Mouse (Mus musculus) spleen, adult 18-20 months (tissue): ENCODE data around the gene Sugct.

Experiments
- DNase-seq, 2 experiments: peaks; one replicate each; pipeline ENCODE4 v3.0.0; 2022; ENCODE audit warnings: mixed read lengths in 2 of 2

Sugct gene

DNA sequence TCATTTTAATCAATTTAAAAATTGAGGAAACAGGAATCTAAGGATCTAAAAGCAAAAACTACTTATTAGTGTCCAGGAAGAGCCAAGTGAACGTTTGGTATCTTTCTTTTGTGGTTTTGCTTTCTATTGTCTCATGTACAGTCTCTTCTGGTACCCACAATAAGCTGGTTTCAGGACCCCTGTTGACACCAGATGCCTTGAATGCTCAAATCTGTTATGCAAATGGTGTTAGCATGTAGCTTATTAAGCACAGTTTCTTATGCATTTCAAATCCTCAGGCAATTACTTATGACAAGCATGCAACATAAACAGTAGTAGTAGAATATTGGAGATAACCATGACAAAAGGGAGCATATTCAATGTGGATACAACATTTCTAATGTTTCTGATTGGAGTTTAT is 407.0 kb downstream of the Sugct start:
- DNase-seq, result no peak

DNA sequence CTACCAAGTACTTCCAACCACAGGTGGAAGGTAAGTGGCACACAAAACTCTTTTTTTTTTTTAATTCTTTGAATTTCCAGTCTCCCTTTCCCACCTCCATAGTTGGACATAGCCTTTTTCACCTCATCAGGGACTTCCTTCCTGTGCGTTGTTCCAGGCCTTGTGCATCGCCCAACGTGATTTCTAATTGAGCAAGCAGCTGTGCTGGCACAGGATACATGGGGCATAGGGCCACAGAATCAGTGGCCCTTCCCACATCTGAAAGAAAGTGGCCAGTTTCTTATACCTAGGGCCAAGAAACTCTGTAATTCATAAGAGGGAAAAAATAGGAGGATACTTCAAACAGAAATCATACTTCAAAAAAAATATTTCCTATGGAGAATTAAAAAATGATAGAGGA is 449.4 kb downstream of the Sugct start:
- DNase-seq, result no peak

DNA sequence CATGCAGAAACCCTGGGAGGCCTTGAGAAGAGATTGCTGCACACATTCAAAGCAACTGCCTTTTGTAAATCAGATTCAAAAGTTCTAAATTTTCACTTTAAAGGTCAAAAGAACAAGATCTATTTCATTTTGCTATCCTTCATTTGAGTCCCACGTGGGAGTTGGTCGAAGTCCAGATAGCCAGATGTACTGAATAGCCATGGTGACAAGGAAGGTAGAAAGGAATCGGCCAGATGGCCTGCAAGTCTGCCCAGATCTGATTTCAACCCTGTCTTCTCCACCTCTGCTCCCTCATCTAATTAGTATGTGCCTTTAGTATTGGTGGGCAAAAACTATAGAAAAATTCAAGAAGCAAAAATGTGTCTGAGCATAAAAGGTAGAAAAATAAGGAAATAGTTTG is 478.8 kb downstream of the Sugct start:
- DNase-seq, result no peak

DNA sequence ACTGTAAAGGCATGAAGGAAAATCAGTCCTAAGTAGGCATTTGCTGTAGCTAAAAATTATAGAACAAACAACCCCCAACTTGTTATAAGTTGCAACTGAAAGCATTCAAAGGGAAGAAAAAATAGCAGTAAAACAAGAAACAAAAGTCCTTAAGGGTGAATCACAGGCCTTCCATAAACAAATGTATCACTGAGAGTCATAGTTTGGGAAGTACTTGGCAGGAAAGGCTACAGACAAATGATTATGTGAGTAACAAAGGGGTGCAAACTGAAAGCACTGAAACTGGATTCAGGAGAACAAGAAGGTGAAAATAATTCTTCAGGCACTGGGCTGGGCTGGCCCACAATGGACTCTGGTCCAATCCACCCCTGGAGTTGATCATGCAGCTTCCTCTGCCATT is 482.7 kb downstream of the Sugct start:
- no peak for DNase-seq

DNA sequence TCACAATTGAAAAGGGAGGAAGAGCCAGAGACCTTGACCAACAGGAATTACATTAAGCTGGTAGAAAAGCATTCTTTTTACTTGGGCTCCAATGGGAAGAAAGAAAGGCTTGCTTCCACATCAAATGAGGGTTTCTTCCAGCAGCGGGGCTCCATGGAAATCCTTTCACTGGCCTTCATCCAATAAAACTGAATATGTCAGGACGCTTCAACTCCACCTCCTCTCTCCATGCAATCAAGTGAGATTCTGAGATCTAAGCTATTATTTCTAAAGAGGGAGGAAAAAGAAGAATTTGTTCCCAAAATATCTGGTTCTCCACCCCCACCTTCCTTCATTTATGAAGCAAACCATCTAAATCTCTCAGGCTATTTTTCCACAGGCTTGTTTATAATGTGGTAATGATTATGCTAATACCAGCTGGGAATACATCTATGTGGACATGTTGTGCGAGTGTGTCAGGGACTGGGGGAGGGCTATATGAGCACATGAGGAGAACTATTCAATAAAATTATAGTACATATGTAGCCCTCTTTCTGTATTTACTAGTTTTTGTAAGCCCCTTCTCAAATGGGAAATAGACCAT is 505.1 kb downstream of the Sugct start:
- no peak for DNase-seq

DNA sequence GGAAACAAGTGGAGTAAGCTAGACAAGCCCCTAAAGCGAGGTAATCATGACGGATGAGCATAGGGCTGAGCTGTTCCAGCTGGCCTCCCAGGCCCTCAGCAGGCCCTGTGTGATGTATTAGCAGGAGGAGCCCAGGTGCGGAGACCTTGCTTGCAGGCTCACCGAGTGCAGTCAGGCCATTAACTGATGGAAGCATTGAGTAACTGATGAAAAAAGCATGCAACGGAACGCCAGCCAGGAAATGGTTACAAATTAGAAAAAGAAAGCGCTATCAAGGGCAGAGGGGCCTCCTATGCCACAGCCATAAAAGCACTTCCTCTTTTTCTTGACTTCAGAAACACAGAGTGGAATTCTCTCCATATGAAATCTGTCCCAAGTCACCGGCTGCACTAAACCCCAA is 510.1 kb downstream of the Sugct start:
- DNase-seq, result no peak

DNA sequence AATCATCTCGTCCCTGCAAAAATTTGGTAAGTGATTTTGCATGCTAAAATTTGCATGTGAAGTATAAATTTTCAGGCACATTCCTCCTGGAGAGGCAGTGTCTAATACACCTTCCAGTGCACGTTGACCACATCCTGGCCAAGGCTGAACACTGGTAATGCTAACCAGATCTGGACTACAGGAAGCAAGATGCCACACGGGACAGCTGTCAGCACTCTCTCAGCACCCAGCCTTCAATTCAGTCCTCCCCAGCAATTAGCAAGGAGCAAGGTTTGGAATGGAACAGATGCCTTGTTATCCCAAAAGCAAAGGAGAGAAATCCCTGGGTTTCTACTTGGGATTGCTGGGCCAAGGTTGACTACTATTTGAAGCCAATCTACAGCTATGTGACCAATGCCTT is 529.4 kb downstream of the Sugct start:
- no peak for DNase-seq

DNA sequence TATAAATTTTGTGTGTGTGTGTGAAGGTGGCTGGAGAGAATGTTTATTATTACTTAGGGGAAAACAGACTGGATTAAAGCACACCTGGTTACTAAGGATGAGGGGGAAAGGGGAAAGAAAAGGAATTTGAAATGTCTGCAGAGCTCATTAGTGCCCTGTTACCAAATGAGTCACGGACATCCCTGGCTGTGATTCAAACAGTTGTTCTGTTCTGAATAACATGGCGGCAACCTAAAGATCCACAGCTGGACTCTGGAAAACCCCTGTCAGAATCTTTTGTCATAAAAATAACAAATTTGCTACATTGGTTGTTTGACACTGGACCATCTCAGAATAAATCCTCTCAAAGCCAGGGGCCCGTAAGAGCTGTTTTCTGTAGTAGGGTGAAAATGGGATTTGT is 530.6 kb downstream of the Sugct start:
- DNase-seq, result no peak

DNA sequence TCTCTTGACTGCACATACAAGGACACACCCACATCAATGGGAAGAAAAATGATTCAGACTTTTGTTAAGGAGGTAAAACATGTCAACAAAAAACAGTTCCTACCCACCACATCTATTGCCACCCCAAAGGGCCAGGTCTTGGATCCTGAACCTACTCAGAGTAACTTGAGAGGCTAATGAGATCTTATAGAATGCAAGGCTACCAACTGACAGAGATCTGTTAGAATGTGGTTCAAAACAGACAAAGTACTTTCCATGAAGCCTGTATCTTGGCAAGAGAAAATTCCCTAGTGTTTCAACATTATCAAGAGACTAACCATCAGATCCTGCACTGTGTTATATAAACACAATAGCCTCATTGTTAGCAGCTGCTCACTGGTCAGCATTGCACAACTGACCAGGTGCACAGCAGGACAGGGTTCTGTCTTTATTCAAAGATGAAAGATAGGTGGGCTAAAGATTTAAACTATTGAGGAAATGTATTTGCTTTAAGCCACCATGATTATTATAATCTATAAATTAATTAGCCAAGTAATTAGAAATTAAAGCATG is 548.8 kb downstream of the Sugct start:
- DNase-seq, result no peak

DNA sequence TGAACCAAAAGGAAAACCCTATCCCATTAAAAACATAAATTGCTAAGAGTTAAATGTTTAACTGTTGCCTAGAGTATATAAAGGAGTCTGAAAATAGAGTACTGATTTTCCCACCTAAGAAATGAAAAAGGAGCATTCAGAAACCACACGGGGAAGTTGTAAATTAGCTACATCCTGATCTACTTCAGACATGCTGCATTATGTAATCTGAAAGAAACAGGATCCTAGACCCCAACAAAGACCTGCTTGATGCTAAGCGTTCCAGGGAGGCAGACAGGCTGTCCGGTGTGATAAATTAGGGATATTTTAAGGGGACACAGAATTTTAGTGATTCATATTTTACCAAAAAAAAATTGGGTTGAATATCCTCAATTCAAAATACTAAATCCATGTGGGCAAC is 579.3 kb downstream of the Sugct start:
- no peak for DNase-seq

DNA sequence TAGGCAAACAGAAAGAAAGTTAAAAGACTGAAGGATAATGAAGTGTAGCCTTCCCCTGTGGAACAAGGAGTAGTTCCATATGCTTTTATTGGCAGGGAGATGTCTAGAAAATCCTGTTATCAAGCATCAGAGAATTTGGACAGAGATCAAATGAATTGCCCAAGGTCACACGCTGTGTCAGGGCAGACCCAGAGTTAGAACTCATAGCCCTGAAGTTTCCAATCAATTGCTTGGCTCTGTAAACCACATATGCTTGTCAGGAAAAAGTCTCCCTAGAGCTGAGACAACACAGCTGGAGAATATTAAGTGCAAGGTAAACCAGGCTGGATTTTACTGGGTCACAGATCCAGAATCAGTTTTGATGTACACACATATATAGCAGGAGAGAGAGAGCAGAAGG is 593.0 kb downstream of the Sugct start:
- DNase-seq, result no peak

DNA sequence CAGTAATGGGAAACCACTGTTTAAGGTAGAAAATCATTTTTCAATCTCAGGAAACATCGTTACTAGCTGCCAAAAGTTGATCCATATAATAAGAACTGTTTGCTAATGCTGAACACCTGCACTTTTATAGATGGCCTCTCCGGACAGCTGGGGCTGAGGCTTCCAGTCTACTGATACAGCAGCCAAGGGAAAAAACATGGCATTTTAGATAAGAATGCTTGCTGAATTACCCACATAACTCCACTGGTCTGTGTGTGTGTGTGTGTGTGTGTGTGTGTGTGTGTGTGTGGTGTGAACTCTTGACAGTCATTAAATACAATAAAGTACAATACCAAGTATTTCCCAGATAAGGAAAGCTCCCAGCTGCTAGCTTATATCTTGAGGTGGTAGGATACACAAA is 608.8 kb downstream of the Sugct start:
- no peak for DNase-seq

DNA sequence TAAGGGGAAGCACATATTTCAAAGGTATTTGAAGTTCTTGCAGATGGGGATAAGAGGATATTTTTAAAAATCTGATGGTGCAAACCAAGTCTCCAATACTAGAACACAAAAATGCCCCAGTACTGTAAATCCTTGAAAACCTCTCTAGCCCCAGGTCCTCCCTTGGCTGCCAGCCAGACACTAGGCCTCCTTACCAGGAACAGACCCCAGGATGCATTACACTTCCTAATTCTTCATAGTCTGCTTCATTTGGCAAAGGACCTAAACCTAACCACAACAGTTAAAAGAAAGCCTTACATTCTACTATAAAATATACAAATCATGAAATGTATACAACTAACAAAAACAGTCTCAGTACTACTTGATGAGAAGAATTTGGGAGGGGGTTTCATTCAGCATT is 609.2 kb downstream of the Sugct start:
- no peak for DNase-seq

DNA sequence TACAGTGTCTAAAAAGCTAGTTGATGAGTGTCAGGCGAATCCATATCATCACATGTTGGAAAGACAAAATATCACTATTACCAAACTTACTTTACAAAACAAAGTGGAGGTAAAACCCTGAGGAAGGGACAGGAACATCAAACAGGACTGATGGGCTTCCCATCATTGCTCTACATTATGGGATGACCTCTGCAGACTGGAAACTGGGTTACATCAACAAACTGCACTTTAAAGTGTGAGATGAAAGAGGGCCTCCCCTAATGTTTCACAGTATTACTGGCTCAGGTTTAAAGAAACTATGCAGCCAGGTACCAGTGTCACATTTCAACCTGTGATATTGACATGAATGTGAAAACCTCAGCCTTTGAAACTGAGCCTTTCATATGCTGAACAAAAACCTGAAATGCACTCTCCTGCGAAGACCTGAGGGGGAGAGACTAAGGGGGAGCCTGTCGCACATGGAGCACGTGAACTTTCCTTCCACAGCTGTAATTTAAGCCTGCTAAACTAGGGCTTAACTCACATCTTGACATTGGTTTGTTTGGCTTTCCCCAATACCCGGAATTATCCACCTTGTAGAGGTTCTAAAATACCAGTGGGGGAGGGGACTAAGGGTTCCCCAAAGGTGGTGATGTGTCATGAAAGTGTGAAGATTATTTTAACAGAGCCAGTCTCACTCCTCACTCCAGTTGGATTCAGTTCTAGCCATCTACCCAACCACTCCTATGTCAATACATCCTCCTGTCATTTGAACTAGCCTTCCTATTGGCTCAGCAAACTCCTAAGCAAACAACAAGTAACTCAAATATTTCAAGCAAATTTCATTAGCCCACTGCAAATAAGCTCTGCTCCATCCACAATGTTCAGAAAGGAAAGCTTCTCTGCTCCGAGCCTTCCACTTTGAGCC is 610.2 kb downstream of the Sugct start:
- DNase-seq, result no peak

DNA sequence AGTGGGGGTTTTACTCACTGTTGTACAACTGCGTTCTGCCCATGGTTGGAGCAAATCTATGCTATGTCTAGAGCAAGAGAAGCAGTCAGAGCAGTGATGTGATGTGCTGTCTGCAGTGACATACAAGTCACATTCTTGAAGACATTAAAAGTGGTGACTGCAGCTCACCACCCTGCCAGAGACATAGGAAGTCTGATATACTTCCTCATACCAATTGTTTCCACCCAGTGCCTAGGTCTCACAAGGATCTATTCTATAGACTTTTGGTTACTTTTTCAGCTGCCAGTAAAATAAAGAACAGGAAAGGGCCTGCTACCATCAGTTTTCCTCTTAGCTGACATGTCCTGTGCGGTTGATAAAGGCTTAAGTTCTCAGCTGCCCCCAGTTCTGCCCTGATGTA is 613.7 kb downstream of the Sugct start:
- no peak for DNase-seq

DNA sequence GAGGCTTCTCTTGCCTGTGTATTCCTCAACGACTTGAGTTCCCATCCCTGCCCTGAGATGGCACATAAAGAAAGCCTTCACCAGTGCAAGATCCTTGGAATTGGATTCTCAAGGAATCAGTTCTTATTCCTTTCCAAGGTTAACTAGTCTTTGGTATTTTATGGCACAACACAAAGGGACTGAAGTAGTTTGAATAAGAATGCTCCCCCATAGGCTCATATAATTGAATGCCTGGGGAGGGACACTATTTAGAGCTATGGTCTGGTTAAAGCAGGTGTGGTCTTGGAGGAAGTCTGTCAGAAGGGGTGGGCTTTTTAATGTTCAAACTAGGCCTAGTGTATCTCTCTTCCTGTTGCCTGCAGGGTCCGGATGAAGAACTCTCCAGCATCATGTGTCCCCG is 629.8 kb downstream of the Sugct start:
- DNase-seq, result no peak

DNA sequence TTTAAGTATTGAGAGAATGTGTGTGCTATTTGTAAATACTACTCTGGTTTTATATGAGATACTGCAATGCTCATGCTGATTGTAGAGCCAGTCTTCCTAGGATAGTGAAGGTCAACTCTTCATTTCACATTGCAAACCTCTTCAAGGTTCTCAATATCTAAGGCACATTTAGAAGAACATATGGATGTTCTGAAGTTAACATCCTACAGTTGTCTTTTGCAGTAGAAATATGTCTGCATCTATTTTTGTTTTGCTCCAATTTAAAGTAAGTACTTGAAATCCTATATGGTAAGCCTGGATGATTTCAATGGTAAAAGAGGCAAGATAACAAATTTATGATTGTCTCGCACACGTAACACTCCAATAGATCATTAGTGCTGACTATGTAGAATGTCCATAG is 638.7 kb downstream of the Sugct start:
- no peak for DNase-seq

DNA sequence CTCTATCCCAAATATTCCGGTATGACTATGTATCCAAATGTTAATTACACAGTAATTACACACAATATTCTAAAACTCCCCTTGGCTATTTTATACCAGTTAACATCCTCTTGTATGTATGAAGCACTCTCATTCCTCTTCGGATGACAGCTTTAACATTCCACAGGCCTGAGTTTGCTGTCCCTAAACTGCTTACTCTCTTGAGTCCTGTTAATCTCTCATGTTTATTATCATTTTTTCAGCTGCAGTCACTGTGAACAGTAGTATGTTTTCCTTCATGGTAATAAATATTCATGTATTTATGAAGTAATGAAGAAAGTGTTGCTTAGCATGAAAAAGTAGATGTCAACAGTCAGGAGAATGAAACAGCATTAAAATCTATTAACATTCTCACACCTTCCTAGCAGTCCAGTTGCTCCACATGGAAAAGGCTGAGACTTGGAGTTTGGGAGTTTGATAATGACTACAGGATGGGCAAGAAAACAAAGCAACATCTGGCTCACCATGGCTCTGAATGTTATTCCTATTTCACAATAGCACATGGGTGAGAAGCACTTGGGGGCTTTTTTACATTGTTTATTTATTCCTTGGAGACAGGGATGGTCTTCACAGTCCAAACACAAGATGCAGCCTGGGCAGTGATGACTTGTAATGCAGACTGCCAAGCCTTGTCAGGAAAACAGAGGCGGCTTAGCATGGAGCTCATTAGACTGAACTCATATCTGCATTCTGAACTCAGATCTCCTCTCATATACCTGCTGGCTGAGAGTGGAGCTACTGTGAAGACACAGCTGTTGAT is 651.7 kb downstream of the Sugct start:
- DNase-seq, result no peak

DNA sequence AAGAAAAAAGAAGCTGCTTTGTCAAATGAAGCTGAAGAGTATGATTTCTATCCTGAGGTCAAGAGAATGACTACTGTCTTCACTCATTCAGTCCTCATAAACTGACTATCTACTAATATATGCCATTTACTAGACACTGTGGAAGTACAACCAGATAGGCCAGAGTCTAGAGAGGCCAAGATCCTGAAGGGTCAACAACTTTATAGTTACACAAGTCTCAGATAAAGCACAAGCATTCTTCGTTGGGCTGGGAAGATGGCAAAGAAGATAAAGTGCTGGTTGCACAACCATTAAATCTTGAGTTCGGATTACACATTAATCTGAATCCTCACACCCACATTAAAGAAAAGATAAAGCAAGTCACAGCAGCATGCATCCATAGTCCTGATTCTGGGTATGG is 653.0 kb downstream of the Sugct start:
- DNase-seq, result no peak

DNA sequence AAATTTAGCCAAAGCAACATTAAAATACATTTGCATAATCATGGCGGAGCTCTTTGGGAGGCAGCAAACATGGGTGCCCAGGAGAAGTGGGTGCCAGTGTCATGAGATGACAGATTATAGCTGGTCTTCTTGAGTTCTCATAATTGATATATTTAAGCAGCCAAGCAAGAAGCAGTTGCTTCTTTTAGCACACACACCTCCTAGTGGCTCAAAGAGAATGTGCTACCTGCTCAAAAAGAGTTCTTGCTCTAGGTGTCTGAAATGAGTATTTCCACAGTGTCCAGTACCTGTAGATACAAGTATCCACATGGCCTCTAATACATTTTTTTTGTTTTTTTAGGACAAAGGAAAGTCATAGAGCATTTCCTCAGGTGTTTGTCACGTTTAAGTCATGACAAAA is 655.6 kb downstream of the Sugct start:
- DNase-seq, result no peak

DNA sequence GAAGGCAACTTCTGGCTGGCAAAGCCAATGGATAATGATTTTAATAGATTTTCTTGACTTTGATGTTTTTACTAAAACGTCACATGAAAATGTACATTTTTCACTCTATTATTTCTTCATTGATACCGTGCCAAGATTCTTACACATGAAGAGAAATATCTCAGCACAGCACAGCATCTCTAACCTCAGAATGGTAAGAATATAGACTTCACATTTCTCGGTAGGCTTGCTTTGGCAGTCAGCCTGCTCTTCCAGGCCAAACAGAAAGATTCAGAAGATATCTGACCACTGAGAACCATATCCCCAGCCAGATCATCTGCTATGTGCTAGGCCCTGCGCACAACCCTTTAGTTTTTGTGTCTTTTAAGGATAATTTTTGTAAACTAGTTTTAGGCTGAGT is 657.0 kb downstream of the Sugct start:
- DNase-seq, result no peak

DNA sequence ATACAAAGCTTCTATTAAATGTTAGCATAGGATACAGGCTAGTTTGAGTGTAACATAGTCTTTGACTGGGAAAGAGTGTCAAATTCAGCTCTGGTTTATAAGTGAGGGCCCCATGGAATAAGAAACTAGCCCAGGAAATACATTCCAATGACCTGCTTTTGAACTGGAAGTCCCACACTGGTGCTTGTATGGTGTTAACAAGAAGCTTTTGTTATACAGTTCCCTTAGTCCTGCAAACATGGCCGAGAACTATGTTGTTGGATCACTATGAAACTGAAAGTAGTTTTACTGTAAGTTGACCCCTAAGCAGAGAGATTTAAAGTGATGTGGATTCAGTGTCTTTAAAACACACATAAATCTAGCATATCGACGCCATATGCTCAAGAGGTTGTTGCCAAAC is 657.5 kb downstream of the Sugct start:
- DNase-seq, result no peak

DNA sequence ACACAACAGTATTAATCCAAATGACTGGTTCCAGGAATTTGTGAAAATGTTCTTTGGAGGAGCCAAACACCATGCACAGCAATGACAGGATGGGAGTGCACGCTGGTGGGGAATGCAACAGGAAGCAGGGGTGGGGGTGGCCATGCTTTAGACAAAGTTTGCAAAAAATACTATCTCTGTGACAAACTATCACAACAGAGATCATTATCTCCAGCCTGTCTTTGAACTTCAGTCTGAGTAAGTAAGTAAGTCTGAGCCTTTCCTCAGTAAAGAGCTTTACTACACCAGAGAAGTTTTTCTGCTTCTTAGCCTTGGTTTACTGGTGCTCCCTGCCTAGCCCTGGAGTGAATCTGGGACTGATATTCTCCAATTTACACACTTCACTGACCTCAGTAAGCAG is 664.6 kb downstream of the Sugct start:
- DNase-seq, result no peak

DNA sequence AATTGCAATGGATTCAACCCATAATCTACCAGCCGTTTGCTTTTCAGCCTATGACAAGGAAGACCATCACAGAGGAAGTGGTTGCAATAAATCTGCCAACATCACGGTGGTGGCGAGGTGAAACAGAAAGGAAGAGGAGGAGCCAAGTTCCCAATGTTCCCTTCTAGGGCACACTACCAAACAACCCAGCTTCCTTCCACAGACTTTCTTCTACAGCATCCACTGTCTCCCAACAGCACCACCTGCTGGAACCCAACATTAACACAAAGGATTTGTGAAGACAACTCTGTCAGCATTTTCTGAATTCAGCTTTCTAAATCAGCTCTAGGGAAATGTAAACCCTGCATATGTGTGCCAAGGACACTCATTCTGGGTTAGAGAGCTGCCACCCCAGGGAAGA is 666.8 kb downstream of the Sugct start:
- DNase-seq, result peak in 1 of 2 experiments; percentile 11
